Mouse (Mus musculus) adrenal gland, postnatal 10 days (tissue): ENCODE results near the gene Gm17604. TPM values are rescaled to one million over a fixed set of nuclear protein-coding genes. Genes with fewer than 3 reads are reported as not detected.
A peak's percentile ranks its signal among the peaks of the same experiment; 100 is the strongest.

Experiments
- DNase-seq: peaks from one replicate; pipeline ENCODE4 v3.0.0; 2021; ENCODE audit warnings: mixed read lengths
- long read RNA-seq, 2 experiments: library from polyadenylated mRNA; stranded (forward); transcript quantifications; one replicate each; pipeline ENCODE4 v2.0.0; 2021
- total RNA-seq, 2 experiments: library from RNA; stranded (reverse); gene quantifications; 2 replicates each; pipeline ENCODE4 v1.2.3; 2021

The Gm17604 gene
- total RNA-seq = not detected
- long read RNA-seq, experiment 1 = 0 reads
- long read RNA-seq, experiment 2 = 0 reads

DNA sequence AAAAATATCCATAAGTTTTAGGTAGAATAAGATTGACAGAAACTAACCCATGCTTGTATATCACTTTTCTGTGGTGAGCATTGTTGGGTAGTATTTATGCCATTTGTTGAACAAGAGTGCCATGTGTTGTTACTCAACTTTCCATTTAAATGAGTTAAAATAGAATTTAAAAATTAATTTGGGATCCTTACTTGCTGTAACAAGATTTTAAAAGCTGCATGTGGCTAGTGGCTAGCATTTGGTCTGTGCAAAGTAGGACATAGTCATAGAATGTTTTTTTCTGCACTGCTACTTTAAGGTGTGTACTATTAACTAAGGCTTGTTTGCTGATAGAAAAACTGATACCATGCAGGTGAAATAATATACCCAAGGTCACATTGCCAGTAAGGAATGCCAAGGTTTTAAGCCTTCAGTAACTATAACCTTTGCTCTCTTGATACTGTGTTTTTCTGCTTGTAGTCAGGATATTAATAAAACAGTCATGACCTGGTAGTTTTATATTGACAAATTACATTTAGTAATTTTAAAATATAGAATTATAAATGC, at the start of gene Gm17604:
Gene Gm17604, minus strand, starts transcription at position 51 of the 546 bp plus-strand sequence.
- DNase-seq = no peak

GRCm38 (mm10) chrX:165049929-165050328, 45.3 kb upstream of the Gm17604 start:
- no peak for DNase-seq

- no peak for DNase-seq
These were observed 1.5 kb downstream of the Gm17604 start for GRCm38 (mm10) chrX:165003141-165003540.

GRCm38 (mm10) chrX:164980193-164980775, 24.3 kb downstream of the Gm17604 start, which contains the start of the genes Mospd2 and Fancb:
Gene Mospd2, minus strand, starts transcription at chrX:164980375.
Gene Fancb, plus strand, starts transcription at chrX:164980592.
- DNase-seq = peak; percentile 88

DNA sequence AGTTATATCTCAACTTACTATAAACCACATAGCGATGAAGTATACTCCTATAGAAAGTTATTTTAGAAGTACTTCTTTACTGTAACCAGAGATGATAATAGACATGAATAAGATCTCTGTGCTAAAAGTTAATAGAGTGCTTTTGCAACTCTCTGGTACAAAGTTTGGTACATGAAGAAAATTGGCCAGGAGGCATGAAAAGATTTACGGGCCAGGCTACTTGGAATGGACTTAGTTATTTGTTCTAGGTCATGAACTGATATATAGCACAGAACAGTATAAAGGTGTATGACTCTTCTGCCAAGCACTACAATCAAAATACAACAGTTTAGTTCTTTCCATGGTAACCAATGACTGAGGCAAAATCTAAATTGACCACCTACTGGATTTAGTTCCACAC, 25.8 kb downstream of the Gm17604 start:
- no peak for DNase-seq

GRCm38 (mm10) chrX:164971206-164971605, 33.4 kb downstream of the Gm17604 start:
- DNase-seq = no peak

DNA sequence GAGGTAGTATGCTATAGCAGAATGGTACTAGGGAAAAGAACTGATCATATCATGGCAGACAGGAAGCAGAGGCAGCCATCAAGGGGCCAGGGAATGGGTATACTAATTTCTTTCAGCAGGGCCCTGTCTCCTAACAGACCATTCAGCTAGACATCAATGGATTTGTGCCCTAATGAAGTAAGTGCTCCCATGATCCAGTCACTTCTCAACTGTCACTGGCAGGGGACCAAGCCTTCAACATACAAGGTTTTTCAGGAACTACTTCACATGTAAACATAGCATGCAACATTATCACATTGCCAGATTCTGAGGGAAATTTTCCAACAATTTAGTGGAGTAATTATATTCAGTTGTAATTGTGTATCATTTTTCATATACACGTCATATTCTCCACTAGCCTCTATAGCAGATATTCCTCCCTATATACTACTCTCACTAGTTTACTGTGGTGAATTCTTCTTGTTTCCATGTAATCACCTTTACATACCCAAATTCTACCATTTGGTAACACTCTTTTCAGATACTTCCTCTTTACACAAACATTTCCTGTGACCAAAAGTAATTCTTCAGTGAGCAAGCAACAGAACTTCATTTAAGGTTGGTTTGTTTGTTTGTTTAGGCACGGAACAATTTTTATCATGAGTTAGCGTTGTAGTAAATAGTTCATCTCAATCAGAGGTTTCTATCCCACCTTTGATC, 38.7 kb downstream of the Gm17604 start:
- no peak for DNase-seq

Other genes with a start within 250 kb of the Gm17604 start
- gene Mospd2, start 24.5 kb downstream of the Gm17604 start, total RNA-seq = 10 to 100 TPM; 24.5 to 25.2 TPM
- 1 to 10 TPM; 1.3 to 2.6 TPM for gene Fancb, start 24.2 kb downstream of the Gm17604 start, total RNA-seq